Comparison of ENCODE assay signal across 8 mouse cellular contexts in genomic region chr6:113442442-113443090, GRCm38 (mm10). TPM values are rescaled to one million over a fixed set of nuclear protein-coding genes. Genes with fewer than 3 reads are reported as not detected.
DNase-seq lines count a peak whose midpoint lies in the region; ATAC-seq and TF ChIP-seq lines count a peak whose summit lies in the region.

Gene Jagn1, plus strand, starts transcription at chr6:113442569.

- 0 out of 2 replicates have a peak, but pooled peaks cover 3% of the 10 kb centered on the region for H3K4me1 ChIP-seq in hindbrain, postnatal 0 days (ENCODE audit: insufficient read depth, low read length)

- no peak for TF ChIP-seq CTCF in gastrocnemius, adult 2 months (IDR thresholded peaks at IDR 0.05)
- no peak for TF ChIP-seq CTCF in hindbrain, postnatal 0 days (IDR thresholded peaks at IDR 0.05; ENCODE audit: low read depth)
- no peak for TF ChIP-seq CTCF in left cerebral cortex, adult 2 months (IDR thresholded peaks at IDR 0.05)

- peak within 1 kb of the TSS; percentile 95 for H3K4me2 ChIP-seq in hindbrain, postnatal 0 days (ENCODE audit: low read depth, low read length)

- peaks cover 6% of the 10 kb centered on the region; the same call in 1 of the 2 replicates for H3K36me3 ChIP-seq in hindbrain, postnatal 0 days (ENCODE audit: insufficient read depth, low read length)

- peak within 1 kb of the TSS; percentile 90 for H3K9ac ChIP-seq in hindbrain, postnatal 0 days (replicated peaks; ENCODE audit: low read length)

- DNase-seq in WW6 (ENCODE audit: low read depth, low spot score), result peak; percentile 91
- peak; percentile 62 to 85 for DNase-seq in cerebellum, postnatal 4 days (ENCODE audit: low spot score in 2 of 2)
- peak; percentile 92 for DNase-seq in gastrocnemius, adult 2 months
- peak; percentile 96 for DNase-seq in hindbrain, postnatal 0 days (ENCODE audit: low spot score)
- DNase-seq in left cerebral cortex, adult 2 months (ENCODE audit: extremely low spot score in 1 of 2, low spot score in 2 of 2), result peak; percentile 87 to 89
- DNase-seq in right cerebral cortex, adult 2 months (ENCODE audit: low spot score in 2 of 2), result peak; percentile 94 to 96
- peak; percentile 90 for DNase-seq in urinary bladder, postnatal 14 days (ENCODE audit: low spot score)

- H3K4me3 ChIP-seq in gastrocnemius, adult 2 months, result peak within 1 kb of the TSS; percentile 88
- H3K4me3 ChIP-seq in hindbrain, postnatal 0 days (ENCODE audit: low read length), result peak within 1 kb of the TSS; percentile 71
- peak within 1 kb of the TSS; percentile 93 for H3K4me3 ChIP-seq in left cerebral cortex, adult 2 months

- WGBS in hindbrain, postnatal 0 days, result under 1% methylated on average over 45 of the region's 45 CpGs

- no peaks in the 10 kb centered on the region for H3K9me3 ChIP-seq in hindbrain, postnatal 0 days (ENCODE audit: low read length)

- H3K27me3 ChIP-seq in hindbrain, postnatal 0 days (ENCODE audit: insufficient read depth, low read length), result no peaks in the 10 kb centered on the region

- intact Hi-C loops in gastrocnemius, adult 2 months (cut with DNase I), result loop anchor here (2.0 to 5.0 kb wide), 3 partner anchors 22 to 240 kb away; partner anchors contain the start of gene Creld1
- intact Hi-C loops in left cerebral cortex, adult 2 months (cut with DNase I), result loop anchor here (10.0 kb wide), 2 partner anchors 252 to 398 kb away; partner anchors contain the start of genes Tatdn2 and Thumpd3

- peak within 1 kb of the TSS; percentile 91 for H3K27ac ChIP-seq in gastrocnemius, adult 2 months
- peak within 1 kb of the TSS; percentile 80 for H3K27ac ChIP-seq in hindbrain, postnatal 0 days
- peak within 1 kb of the TSS; percentile 91 for H3K27ac ChIP-seq in left cerebral cortex, adult 2 months

- ATAC-seq in hindbrain, postnatal 0 days, result peak; percentile 94
- ATAC-seq in megakaryocyte, adult 5-6 weeks (ENCODE audit: poor library complexity, severe bottlenecking), result peak; percentile 83

RNA-seq across cellular contexts. Expression of gene Jagn1, which starts in this region (rescaled TPM):
- 10 to 100 TPM; 28.2 to 29.7 TPM for total RNA-seq in gastrocnemius, adult 2 months (2021)
- 48.6 and 57.9 TPM in 2 replicates for total RNA-seq in hindbrain, postnatal 0 days (2014; rRNA removed)
- polyA plus RNA-seq in hindbrain, postnatal 0 days (2015; fragmentation: Nextera tagmentation; extraction: Ambion mirVana), result 80.2 and 82.3 TPM in 2 replicates
- total RNA-seq in left cerebral cortex, adult 2 months (2021), result 10 to 100 TPM; 35.7 to 36.8 TPM
- total RNA-seq in megakaryocyte, adult 5-6 weeks (2015), result 34.2 and 43.6 TPM in 2 replicates
- total RNA-seq in megakaryocyte, adult 5-6 weeks (2017), result 11.0 and 12.7 TPM in 2 replicates

Comparison
In these comparisons a context has a peak if more than half of its experiments do, and no peak if none do; other contexts are left out.
1. Peak in every context shown above with its lines: DNase-seq, ATAC-seq, H3K4me3 ChIP-seq and H3K27ac ChIP-seq.